Mouse (Mus musculus) liver, embryonic 11.5 days (tissue): ENCODE measurements around the gene Sim2. TPM values are rescaled to one million over a fixed set of nuclear protein-coding genes. Genes with fewer than 3 reads are reported as not detected.

ENCODE experiments used
- ATAC-seq: fragments of 200-750 bp; cut with Nextera tagmentation; replicated peaks from 2 replicates; pipeline ENCODE4 v1.8.0; 2017; ENCODE audit warnings: moderate number of reproducible peaks, mild to moderate bottlenecking, moderate TSS enrichment, moderate library complexity; ENCODE audit not compliant: low FRiP score
- DNase-seq: peaks from one replicate; pipeline ENCODE4 v3.0.0-alpha.2; 2017; ENCODE audit warnings: low spot score
- H3K27ac ChIP-seq: fragments of 300-500 bp; sonication (generic); 2 replicates; pipeline ENCODE4 v1.5.1; 2014; ENCODE audit warnings: mild to moderate bottlenecking, low read depth, low read length, control low read depth
- H3K27me3 ChIP-seq: fragments of 300-500 bp; sonication (generic); replicated peaks from 2 replicates; pipeline ENCODE4 v1.6.1; 2014; ENCODE audit warnings: low read length, mixed read lengths; ENCODE audit not compliant: control insufficient read depth, insufficient read depth
- H3K36me3 ChIP-seq: fragments of 300-500 bp; sonication (generic); 2 replicates; pipeline ENCODE4 v1.6.1; 2014; ENCODE audit warnings: mild to moderate bottlenecking, low read length, moderate library complexity, mixed read lengths; ENCODE audit not compliant: control insufficient read depth, insufficient read depth
- H3K4me1 ChIP-seq: fragments of 300-500 bp; sonication (generic); replicated peaks from 2 replicates; pipeline ENCODE4 v1.6.1; 2014; ENCODE audit warnings: low read length, mixed read lengths; ENCODE audit not compliant: control insufficient read depth, insufficient read depth
- H3K4me2 ChIP-seq: fragments of 300-500 bp; sonication (generic); 2 replicates; pipeline ENCODE4 v1.6.1; 2014; ENCODE audit warnings: mild to moderate bottlenecking, control low read depth, moderate library complexity
- H3K4me3 ChIP-seq: fragments of 300-500 bp; sonication (generic); 2 replicates; pipeline ENCODE4 v1.5.1; 2014; ENCODE audit warnings: low read depth, low read length, control low read depth
- H3K9ac ChIP-seq: fragments of 300-500 bp; sonication (generic); 2 replicates; pipeline ENCODE4 v1.6.1; 2014; ENCODE audit warnings: low read depth, low read length, control low read depth
- H3K9me3 ChIP-seq: fragments of 300-500 bp; sonication (generic); 2 replicates; pipeline ENCODE4 v1.6.1; 2016; ENCODE audit warnings: low read length, inconsistent platforms, mixed read lengths; ENCODE audit not compliant: control insufficient read depth
- WGBS: fragments of 180-500 bp; shearing (Covaris S2); extraction: QIAGEN DNeasy Blood & Tissue Kit; methylation state at CpG from one replicate; pipeline ENCODE4 v1.1.7; 2014; 5-methylcytosine and 5-hydroxymethylcytosine counted together
- polyA plus RNA-seq: library from polyadenylated mRNA; unstranded; fragments of >200 nt; fragmentation: Nextera tagmentation; extraction: Ambion mirVana; gene quantifications from 2 replicates; pipeline ENCODE4 v1.2.1, GENCODE M21; 2014

The Sim2 gene
- polyA plus RNA-seq, 1 experiment from 2014 or later: 0.15 TPM

DNA sequence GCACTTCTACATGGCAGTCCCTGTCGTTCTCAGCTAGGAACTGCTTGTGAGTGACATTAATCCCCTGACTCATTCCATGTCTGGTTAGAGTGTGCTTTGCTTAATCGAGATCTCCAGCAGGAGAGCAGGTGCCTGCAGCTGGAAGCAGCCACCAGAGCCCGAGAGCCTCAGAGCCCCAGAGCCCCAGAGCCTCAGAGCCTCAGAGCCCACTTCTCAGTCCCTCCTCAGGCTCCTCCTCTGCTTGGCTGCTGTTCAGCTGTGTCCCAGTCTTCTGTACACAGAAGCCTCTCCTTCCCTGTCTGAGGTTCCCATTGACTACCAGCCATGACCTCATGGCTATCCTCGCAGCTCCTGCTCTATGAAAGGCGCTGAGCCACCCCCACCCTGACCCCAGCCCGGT lies 32.6 kb downstream of the Sim2 start:
- H3K27me3 ChIP-seq: peaks cover 19% of the 10 kb centered on the region
- WGBS: 56% methylated on average over 6 of the region's 6 CpGs
- ATAC-seq (no peak), DNase-seq (no peak)
- no peaks in the 10 kb centered on the region for H3K4me1 ChIP-seq
- no peak overlapping the region for H3K4me3 ChIP-seq
- H3K9me3 ChIP-seq: no peaks in the 10 kb centered on the region
- H3K27ac ChIP-seq: no peak overlapping the region
- no peak overlapping the region for H3K4me2 ChIP-seq
- no peak overlapping the region for H3K9ac ChIP-seq
- H3K36me3 ChIP-seq: no peaks in the 10 kb centered on the region

DNA sequence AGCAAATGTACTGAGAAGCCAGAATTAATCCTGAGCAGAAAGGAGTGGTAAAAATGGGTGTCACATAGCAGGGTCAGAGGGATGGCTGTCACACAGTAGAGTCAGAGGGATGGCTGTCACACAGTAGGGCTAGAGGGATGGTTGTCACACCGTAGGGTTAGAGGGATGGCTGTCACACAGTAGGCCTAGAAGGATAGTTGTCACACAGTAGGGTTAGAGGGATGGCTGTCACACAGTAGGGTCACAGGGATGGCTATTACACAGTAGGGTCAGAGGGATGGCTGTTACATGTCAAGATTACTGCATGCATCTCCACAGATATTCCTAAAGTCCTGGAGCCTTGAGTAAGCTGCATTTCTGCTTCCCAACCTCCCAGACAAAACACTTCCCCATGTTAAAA lies 33.7 kb downstream of the Sim2 start:
- H3K9ac ChIP-seq: no peak overlapping the region
- WGBS: 89% methylated on average over 1 of the region's 1 CpGs
- no peaks in the 10 kb centered on the region for H3K36me3 ChIP-seq
- no peaks in the 10 kb centered on the region for H3K9me3 ChIP-seq
- DNase-seq (no peak), ATAC-seq (no peak)
- H3K4me2 ChIP-seq: no peak overlapping the region
- H3K4me3 ChIP-seq: no peak overlapping the region
- H3K27me3 ChIP-seq: peaks cover 29% of the 10 kb centered on the region
- H3K27ac ChIP-seq: no peak overlapping the region
- H3K4me1 ChIP-seq: no peaks in the 10 kb centered on the region

DNA sequence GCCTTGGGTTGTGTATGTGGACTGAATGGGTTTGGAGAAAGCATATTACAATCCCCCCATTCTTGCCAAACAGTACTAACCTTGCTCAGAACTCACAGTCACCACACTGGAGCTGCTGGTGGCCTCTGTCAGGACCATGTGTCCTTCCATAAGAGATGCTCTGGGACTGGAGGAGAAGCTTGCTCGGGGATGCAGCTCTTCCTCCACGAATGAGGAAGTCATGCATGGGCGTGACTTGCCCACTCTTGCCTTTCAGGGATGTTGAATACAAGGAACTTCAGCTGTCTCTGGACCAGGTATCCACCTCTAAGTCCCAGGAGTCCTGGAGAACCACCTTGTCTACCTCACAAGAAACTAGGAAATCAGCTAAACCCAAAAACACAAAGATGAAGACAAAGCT lies 37.6 kb downstream of the Sim2 start:
- Histone ChIP-seq H3K4me1 (no peaks in the 10 kb centered on the region), H3K4me3 (no peak overlapping the region), H3K9ac (no peak overlapping the region), H3K36me3 (no peaks in the 10 kb centered on the region), H3K27me3 (peaks cover 66% of the 10 kb centered on the region), H3K4me2 (no peak overlapping the region), H3K9me3 (no peaks in the 10 kb centered on the region), H3K27ac (no peak overlapping the region)
- 50% methylated on average over 3 of the region's 3 CpGs for WGBS
- no peak for ATAC-seq
- DNase-seq: no peak

- H3K4me2 ChIP-seq: no peak overlapping the region
- ATAC-seq (no peak), DNase-seq (no peak)
- 78% methylated on average over 11 of the region's 11 CpGs for WGBS
- no peaks in the 10 kb centered on the region for H3K36me3 ChIP-seq
- peaks cover 72% of the 10 kb centered on the region for H3K27me3 ChIP-seq
- no peak overlapping the region for H3K27ac ChIP-seq
- no peak overlapping the region for H3K9ac ChIP-seq
- no peaks in the 10 kb centered on the region for H3K9me3 ChIP-seq
- no peak overlapping the region for H3K4me3 ChIP-seq
- H3K4me1 ChIP-seq: no peaks in the 10 kb centered on the region
Measured at GRCm38 (mm10) chr16:94123247-94123646, 38.5 kb downstream of the Sim2 start.

- H3K4me3 ChIP-seq: peak overlapping the region; percentile 46
- peak overlapping the region; percentile 73 for H3K4me2 ChIP-seq
- no peaks in the 10 kb centered on the region for H3K9me3 ChIP-seq
- DNase-seq (no peak), ATAC-seq (no peak)
- H3K27me3 ChIP-seq: peaks cover 70% of the 10 kb centered on the region
- H3K36me3 ChIP-seq: no peaks in the 10 kb centered on the region
- H3K9ac ChIP-seq: peak overlapping the region; percentile 34; the same call in 1 of the 2 replicates
- H3K27ac ChIP-seq: no peak overlapping the region
- no peaks in the 10 kb centered on the region for H3K4me1 ChIP-seq
- WGBS: 2% methylated on average over 82 of the region's 83 CpGs
Measured at GRCm38 (mm10) chr16:94125172-94125981, 40.6 kb downstream of the Sim2 start.

GRCm38 (mm10) chr16:94126200-94126599 lies 41.5 kb downstream of the Sim2 start:
- Histone ChIP-seq H3K4me1 (no peaks in the 10 kb centered on the region), H3K36me3 (no peaks in the 10 kb centered on the region), H3K27ac (no peak overlapping the region), H3K4me3 (no peak overlapping the region), H3K4me2 (no peak overlapping the region; the same call in 1 of the 2 replicates), H3K9me3 (no peaks in the 10 kb centered on the region), H3K27me3 (peaks cover 65% of the 10 kb centered on the region), H3K9ac (no peak overlapping the region)
- no peak for ATAC-seq
- WGBS: 51% methylated on average over 9 of the region's 9 CpGs
- DNase-seq: no peak

DNA sequence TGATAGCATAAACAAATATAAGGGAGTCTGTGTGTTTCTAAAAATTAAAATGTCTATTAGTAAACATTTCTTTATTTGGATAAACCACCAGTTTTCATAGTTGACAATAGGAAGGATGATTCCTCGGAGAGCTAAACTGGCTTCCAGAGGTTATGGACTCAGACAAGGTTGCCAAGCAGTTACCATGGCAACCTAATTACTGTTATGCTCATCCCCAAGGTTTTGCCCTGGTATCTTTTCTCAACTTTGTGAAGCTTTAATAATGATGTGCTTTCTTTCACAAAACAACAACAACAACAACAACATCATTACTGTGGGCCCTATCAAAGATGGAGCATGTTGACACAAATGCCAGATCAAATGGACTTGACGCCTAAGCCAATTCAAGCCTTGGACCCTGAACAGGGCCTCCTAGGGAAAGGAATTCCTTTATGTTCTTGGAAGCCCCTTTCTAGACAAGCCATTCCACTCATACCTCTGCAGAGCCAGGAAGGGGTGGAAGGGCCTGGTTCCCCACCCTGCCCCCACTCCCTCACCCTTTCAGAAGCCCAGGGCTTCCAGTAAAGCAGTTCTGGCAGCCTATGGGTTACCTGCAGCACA lies 43.6 kb downstream of the Sim2 start:
- WGBS: 68% methylated on average over 2 of the region's 2 CpGs
- ATAC-seq (no peak), DNase-seq (no peak)
- H3K4me2 ChIP-seq: no peak overlapping the region
- H3K4me3 ChIP-seq: no peak overlapping the region
- H3K27ac ChIP-seq: no peak overlapping the region
- no peaks in the 10 kb centered on the region for H3K36me3 ChIP-seq
- no peaks in the 10 kb centered on the region for H3K4me1 ChIP-seq
- no peaks in the 10 kb centered on the region for H3K9me3 ChIP-seq
- H3K27me3 ChIP-seq: peaks cover 46% of the 10 kb centered on the region
- no peak overlapping the region for H3K9ac ChIP-seq

DNA sequence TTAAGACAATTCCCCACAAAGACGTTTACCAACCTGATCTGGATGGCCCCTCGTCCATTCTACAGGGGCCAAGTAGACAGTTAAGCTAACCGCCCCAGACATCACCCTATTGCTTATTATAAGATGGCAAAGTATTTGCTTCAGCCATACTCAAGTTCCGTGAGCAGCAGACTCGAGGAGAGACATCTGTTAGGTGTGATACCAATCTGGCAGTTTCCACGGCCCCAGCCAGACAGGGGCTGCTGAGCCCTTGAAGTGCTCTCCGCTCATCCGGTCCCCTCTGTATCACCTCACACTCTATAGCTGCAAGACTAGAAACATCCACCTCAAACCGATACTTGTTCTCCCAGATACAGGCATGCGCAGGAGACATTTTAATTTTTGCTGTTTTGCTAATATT lies 49.5 kb downstream of the Sim2 start:
- no peak overlapping the region for H3K4me2 ChIP-seq
- no peaks in the 10 kb centered on the region for H3K4me1 ChIP-seq
- H3K4me3 ChIP-seq: no peak overlapping the region
- WGBS: 86% methylated on average over 10 of the region's 10 CpGs
- DNase-seq (no peak), ATAC-seq (no peak)
- H3K27me3 ChIP-seq: no peaks in the 10 kb centered on the region
- no peak overlapping the region for H3K27ac ChIP-seq
- H3K36me3 ChIP-seq: no peaks in the 10 kb centered on the region
- no peaks in the 10 kb centered on the region for H3K9me3 ChIP-seq
- no peak overlapping the region for H3K9ac ChIP-seq

- Histone ChIP-seq H3K36me3 (no peaks in the 10 kb centered on the region), H3K27ac (no peak overlapping the region), H3K4me3 (no peak overlapping the region), H3K4me1 (peaks cover 4% of the 10 kb centered on the region; the same call in 1 of the 2 replicates), H3K9me3 (no peaks in the 10 kb centered on the region), H3K9ac (no peak overlapping the region), H3K27me3 (no peaks in the 10 kb centered on the region), H3K4me2 (no peak overlapping the region)
- whole genome bisulfite sequencing: 67% methylated on average over 10 of the region's 10 CpGs
- ATAC-seq: no peak
- DNase-seq: no peak
Measured at GRCm38 (mm10) chr16:94140746-94141145, 56.0 kb downstream of the Sim2 start.
